Comparison of ENCODE assay signal across 19 mouse cellular contexts in the genomic region with DNA sequence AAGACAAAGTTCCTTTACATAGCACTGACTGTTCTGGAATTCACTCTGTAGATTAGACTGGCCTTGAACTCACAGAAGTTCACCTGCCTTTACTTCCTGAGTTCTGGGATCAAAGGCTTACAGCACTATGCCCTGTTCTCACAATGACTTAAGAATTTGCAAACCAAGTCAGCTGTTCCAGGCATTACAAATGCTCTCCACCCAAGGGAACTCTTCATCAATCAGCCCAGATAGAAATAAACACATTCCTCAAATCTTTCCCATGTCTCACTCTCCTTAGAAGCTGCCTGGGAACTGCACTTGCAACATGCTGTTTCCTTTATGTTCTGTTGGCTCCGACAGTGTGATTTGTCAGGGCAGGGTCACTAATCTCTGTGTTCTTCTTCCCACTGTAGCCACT. TPM values are rescaled to one million over a fixed set of nuclear protein-coding genes. Genes with fewer than 3 reads are reported as not detected.
A peak's percentile ranks its signal among the peaks of the same experiment; 100 is the strongest.
DNase-seq lines count a peak whose midpoint lies in the region; ATAC-seq and TF ChIP-seq lines count a peak whose summit lies in the region.
"Had no signal": no experiment of that assay in that cellular context is flagged by ENCODE, and none has a peak within 500 bp of the region (broad histone marks: within the 10 kb centered on the region; RNA-seq: fewer than 3 reads in every experiment).

No protein-coding gene starts in this region.

- DNase-seq in heart, adult 2 months: no peak
- no peak for DNase-seq in heart, adult 8-10 months (ENCODE audit: low spot score)
- DNase-seq in lung, adult 2 months: no peak
- DNase-seq in stomach, postnatal 0 days (ENCODE audit: low spot score): no peak
- DNase-seq in limb, embryonic 10.5 days (ENCODE audit: low spot score): no peak
- DNase-seq in cerebellum, postnatal 14 days: no peak
- DNase-seq: B cell, adult 2 months; cerebellum, adult 2 months; heart, postnatal 36 days; right cerebral cortex, postnatal 25 days had no signal

- H3K4me1 ChIP-seq in heart, adult 2 months (ENCODE audit: control insufficient read depth, insufficient read depth, low read length): peaks cover 10% of the 10 kb centered on the region
- H3K4me1 ChIP-seq in lung, embryonic 16.5 days (replicated peaks; ENCODE audit: control insufficient read depth, insufficient read depth, low read length): no peaks in the 10 kb centered on the region; the same call in 1 of the 2 replicates
- H3K4me1 ChIP-seq in lung, adult 2 months (ENCODE audit: control insufficient read depth, insufficient read depth, low read length): peaks cover 9% of the 10 kb centered on the region
- no peaks in the 10 kb centered on the region for H3K4me1 ChIP-seq in liver, embryonic 16.5 days (ENCODE audit: control insufficient read depth, low read depth, low read length)
- H3K4me1 ChIP-seq in stomach, postnatal 0 days (replicated peaks; ENCODE audit: control insufficient read depth, insufficient read depth): no peaks in the 10 kb centered on the region
- H3K4me1 ChIP-seq in limb, embryonic 10.5 days: no peaks in the 10 kb centered on the region
- H3K4me1 ChIP-seq: limb, embryonic 15.5 days had no signal

- ATAC-seq in lung, embryonic 16.5 days (ENCODE audit: low read depth): peak; percentile 88
- 0 out of 2 replicates have a peak, but pooled peaks have one; percentile 3 for ATAC-seq in liver, embryonic 16.5 days (ENCODE audit: low read depth)
- ATAC-seq in stomach, postnatal 0 days (ENCODE audit: low FRiP score, low TSS enrichment): peak; percentile 45; the same call in 1 of the 2 replicates
- ATAC-seq: activated CD4-positive, CD25-positive, alpha-beta regulatory T cell, adult 4 months; hindbrain, postnatal 0 days had no signal

- TF ChIP-seq CTCF in heart, adult 2 months (IDR thresholded peaks at IDR 0.05): no peak
- TF ChIP-seq CTCF in lung, adult 2 months (IDR thresholded peaks at IDR 0.05; ENCODE audit: insufficient read depth, low read length): no peak
- TF ChIP-seq CTCF in stomach, postnatal 0 days (IDR thresholded peaks at IDR 0.05; ENCODE audit: low read depth): no peak

- 19% methylated on average over 1 of the region's 1 CpGs for WGBS in heart, adult 2 months
- 17% methylated on average over 1 of the region's 1 CpGs for WGBS in lung, embryonic 16.5 days
- 22% methylated on average over 1 of the region's 1 CpGs for WGBS in lung, adult 2 months
- WGBS in liver, embryonic 16.5 days (ENCODE audit: insufficient replicate concordance): 55% methylated on average over 1 of the region's 1 CpGs
- WGBS in stomach, postnatal 0 days: 10% methylated on average over 1 of the region's 1 CpGs
- 61% methylated on average over 1 of the region's 1 CpGs for WGBS in limb, embryonic 10.5 days

- peaks cover 4% of the 10 kb centered on the region; the same call in 1 of the 2 replicates for H3K9me3 ChIP-seq in lung, embryonic 16.5 days (ENCODE audit: control insufficient read depth, low read length)
- no peaks in the 10 kb centered on the region for H3K9me3 ChIP-seq in liver, embryonic 16.5 days (replicated peaks; ENCODE audit: control insufficient read depth, low read length)
- no peaks in the 10 kb centered on the region for H3K9me3 ChIP-seq in stomach, postnatal 0 days (ENCODE audit: control insufficient read depth, low read length)
- no peaks in the 10 kb centered on the region for H3K9me3 ChIP-seq in limb, embryonic 10.5 days (replicated peaks)
- H3K9me3 ChIP-seq: limb, embryonic 15.5 days had no signal

- no peak overlapping the region for H3K4me2 ChIP-seq in lung, embryonic 16.5 days (ENCODE audit: low read depth, low read length)
- no peak overlapping the region for H3K4me2 ChIP-seq in liver, embryonic 16.5 days (ENCODE audit: low read depth, low read length)
- H3K4me2 ChIP-seq in stomach, postnatal 0 days (replicated peaks; ENCODE audit: low read depth): no peak overlapping the region
- H3K4me2 ChIP-seq: limb, embryonic 15.5 days; midbrain, embryonic 11.5 days had no signal

- H3K36me3 ChIP-seq in heart, adult 2 months (ENCODE audit: control insufficient read depth, insufficient read depth, low read length): peaks cover 3% of the 10 kb centered on the region; the same call in 1 of the 2 replicates
- H3K36me3 ChIP-seq in lung, embryonic 16.5 days (ENCODE audit: control insufficient read depth, insufficient read depth, low read length): no peaks in the 10 kb centered on the region
- H3K36me3 ChIP-seq in liver, embryonic 16.5 days (ENCODE audit: control insufficient read depth, insufficient read depth): no peaks in the 10 kb centered on the region
- no peaks in the 10 kb centered on the region for H3K36me3 ChIP-seq in stomach, postnatal 0 days (ENCODE audit: control insufficient read depth, insufficient read depth, low read length)
- H3K36me3 ChIP-seq in limb, embryonic 10.5 days: no peaks in the 10 kb centered on the region
- H3K36me3 ChIP-seq: limb, embryonic 15.5 days had no signal

- no peak overlapping the region for H3K9ac ChIP-seq in heart, adult 2 months (ENCODE audit: low read depth, low read length)
- no peak overlapping the region for H3K9ac ChIP-seq in lung, embryonic 16.5 days (ENCODE audit: low read length)
- H3K9ac ChIP-seq in liver, embryonic 16.5 days (ENCODE audit: low read depth, low read length): no peak overlapping the region
- no peak overlapping the region for H3K9ac ChIP-seq in stomach, postnatal 0 days (ENCODE audit: low read length)
- H3K9ac ChIP-seq: limb, embryonic 15.5 days had no signal

- H3K27me3 ChIP-seq in heart, adult 2 months (ENCODE audit: control insufficient read depth, insufficient read depth, low read length): no peaks in the 10 kb centered on the region
- no peaks in the 10 kb centered on the region for H3K27me3 ChIP-seq in lung, embryonic 16.5 days (ENCODE audit: control insufficient read depth, insufficient read depth, low read depth, low read length)
- no peaks in the 10 kb centered on the region for H3K27me3 ChIP-seq in liver, embryonic 16.5 days (ENCODE audit: control insufficient read depth, insufficient read depth, low read depth, low read length)
- no peaks in the 10 kb centered on the region for H3K27me3 ChIP-seq in stomach, postnatal 0 days (ENCODE audit: control insufficient read depth, insufficient read depth, low read length)
- no peaks in the 10 kb centered on the region for H3K27me3 ChIP-seq in limb, embryonic 10.5 days (ENCODE audit: low read depth, poor library complexity, severe bottlenecking)
- H3K27me3 ChIP-seq: limb, embryonic 15.5 days had no signal

- no peak overlapping the region for H3K4me3 ChIP-seq in heart, adult 2 months
- no peak overlapping the region for H3K4me3 ChIP-seq in lung, embryonic 16.5 days (ENCODE audit: low read length)
- no peak overlapping the region for H3K4me3 ChIP-seq in lung, adult 2 months (replicated peaks; ENCODE audit: extremely low read depth, low read depth, low read length)
- no peak overlapping the region for H3K4me3 ChIP-seq in liver, embryonic 16.5 days (ENCODE audit: low read depth, low read length)
- no peak overlapping the region for H3K4me3 ChIP-seq in stomach, postnatal 0 days (ENCODE audit: low read depth, low read length)
- no peak overlapping the region for H3K4me3 ChIP-seq in limb, embryonic 10.5 days
- H3K4me3 ChIP-seq: limb, embryonic 15.5 days had no signal

- H3K79me2 ChIP-seq in heart, adult 2 months (replicated peaks; ENCODE audit: control insufficient read depth, insufficient read depth, low read length): no peaks in the 10 kb centered on the region

- peak overlapping the region; percentile 76 for H3K27ac ChIP-seq in heart, adult 2 months
- H3K27ac ChIP-seq in lung, embryonic 16.5 days (ENCODE audit: low read length): peak overlapping the region; percentile 57
- H3K27ac ChIP-seq in liver, embryonic 16.5 days (ENCODE audit: low read length): no peak overlapping the region
- no peak overlapping the region for H3K27ac ChIP-seq in stomach, postnatal 0 days (replicated peaks)
- H3K27ac ChIP-seq in limb, embryonic 10.5 days: no peak overlapping the region
- H3K27ac ChIP-seq: hindbrain, postnatal 0 days; limb, embryonic 15.5 days had no signal

- intact Hi-C loops in heart, adult 2 months (cut with DNase I): loop anchor here (2.0 kb wide), 1 partner anchor 15 kb away; no protein-coding TSS in a partner anchor

- no peak for TF ChIP-seq POLR2A in heart, adult 2 months (IDR thresholded peaks at IDR 0.05; ENCODE audit: insufficient read depth, low read depth, low read length)
- TF ChIP-seq POLR2A in lung, adult 2 months (IDR thresholded peaks at IDR 0.05; ENCODE audit: borderline replicate concordance, extremely low read depth, low read depth, low read length): no peak

- TF ChIP-seq EP300 in heart, adult 2 months (IDR thresholded peaks at IDR 0.05; ENCODE audit: insufficient read depth, low read depth, low read length): no peak
- no peak for TF ChIP-seq EP300 in stomach, postnatal 0 days (optimal IDR thresholded peaks at IDR 0.05)

RNA-seq across cellular contexts. Expression of a gene that starts 13.1 kb away (rescaled TPM):
- under 1 TPM in 1 of 2 experiments, not detected in 1; 0.26 TPM for total RNA-seq in heart, adult 2 months (2021)
- polyA plus RNA-seq in heart, adult 2 months (2012; rRNA removed): 0.06 and 0.10 TPM in 2 replicates
- under 1 TPM in 1 of 4 experiments, not detected in 3; 0.47 TPM for total RNA-seq in heart, adult 8-10 months (2022)
- not detected in 2 replicates for polyA plus RNA-seq in lung, embryonic 16.5 days (2015; fragmentation: Nextera tagmentation; extraction: Ambion mirVana)
- 0.09 and 0.12 TPM in 2 replicates for polyA plus RNA-seq in lung, adult 2 months (2012; rRNA removed)
- polyA plus RNA-seq in liver, embryonic 16.5 days (2015; fragmentation: Nextera tagmentation; extraction: Ambion mirVana): 0.08 TPM in 1 of 2 replicates, not detected in the other
- polyA plus RNA-seq in stomach, postnatal 0 days (2015; fragmentation: Nextera tagmentation; extraction: Ambion mirVana): 0.07 TPM in 1 of 2 replicates, not detected in the other
- polyA plus RNA-seq in limb, embryonic 10.5 days (2016; fragmentation: Nextera tagmentation; extraction: Ambion mirVana): not detected in 2 replicates
- total RNA-seq: ES-E14; heart, adult 18-20 months; heart, postnatal 36 days; hindbrain, postnatal 0 days; left cerebral cortex, adult 18-20 months had no signal
- polyA plus RNA-seq: activated CD4-positive, CD25-positive, alpha-beta regulatory T cell, adult 4 months; cerebellum, adult 2 months; hindbrain, postnatal 0 days; limb, embryonic 15.5 days; midbrain, embryonic 11.5 days had no signal

Comparison
In these comparisons a context has a peak if more than half of its experiments do, and no peak if none do; other contexts are left out.
1. H3K27ac ChIP-seq: peak in heart, adult 2 months (single experiment) and lung, embryonic 16.5 days (single experiment); none in liver, embryonic 16.5 days (single experiment), stomach, postnatal 0 days (single experiment) and limb, embryonic 10.5 days (single experiment).
2. ATAC-seq: peak in every context shown above with its lines; median percentile 88 in lung, embryonic 16.5 days; 45 in stomach, postnatal 0 days; 3 in liver, embryonic 16.5 days.